Mouse (Mus musculus) intestine, embryonic 14.5 days (tissue): Measurements from ENCODE around the gene Tcl1b2. TPM values are rescaled to one million over a fixed set of nuclear protein-coding genes. Genes with fewer than 3 reads are reported as not detected.

Source experiments
- ATAC-seq: fragments of 200-750 bp; cut with Nextera tagmentation; replicated peaks from 2 replicates; pipeline ENCODE4 v1.8.0; 2017; ENCODE audit warnings: low read depth, moderate number of reproducible peaks, moderate TSS enrichment, moderate library complexity; ENCODE audit not compliant: low FRiP score, low TSS enrichment
- DNase-seq: peaks from one replicate; pipeline ENCODE4 v3.0.0-alpha.2; 2018; ENCODE audit warnings: low spot score
- H3K27ac ChIP-seq: fragments of 300-500 bp; sonication (generic); 2 replicates; pipeline ENCODE4 v1.5.1; 2014; ENCODE audit warnings: low read depth, mild to moderate bottlenecking, control low read depth
- H3K27me3 ChIP-seq: fragments of 300-500 bp; sonication (generic); replicated peaks from 2 replicates; pipeline ENCODE4 v1.6.1; 2014; ENCODE audit warnings: low read length, control low read depth; ENCODE audit not compliant: control insufficient read depth, insufficient read depth
- H3K36me3 ChIP-seq: fragments of 300-500 bp; sonication (generic); 2 replicates; pipeline ENCODE4 v1.6.1; 2014; ENCODE audit warnings: low read length, control low read depth; ENCODE audit not compliant: control insufficient read depth, insufficient read depth
- H3K4me1 ChIP-seq: fragments of 300-500 bp; sonication (generic); replicated peaks from 2 replicates; pipeline ENCODE4 v1.6.1; 2014; ENCODE audit warnings: low read length, control low read depth, mixed read lengths; ENCODE audit not compliant: control insufficient read depth, insufficient read depth
- H3K4me2 ChIP-seq: fragments of 300-500 bp; sonication (generic); 2 replicates; pipeline ENCODE4 v1.6.1; 2014; ENCODE audit warnings: low read length
- H3K4me3 ChIP-seq: fragments of 300-500 bp; sonication (generic); 2 replicates; pipeline ENCODE4 v1.5.1; 2014; ENCODE audit warnings: low read depth, low read length, control low read depth, mixed read lengths
- H3K9ac ChIP-seq: fragments of 300-500 bp; sonication (generic); 2 replicates; pipeline ENCODE4 v1.6.1; 2014; ENCODE audit warnings: mild to moderate bottlenecking, low read length
- H3K9me3 ChIP-seq: fragments of 300-500 bp; sonication (generic); 2 replicates; pipeline ENCODE4 v1.6.1; 2016; ENCODE audit warnings: low read length, control low read depth; ENCODE audit not compliant: control insufficient read depth
- WGBS: fragments of 180-500 bp; shearing (Covaris S2); extraction: QIAGEN DNeasy Blood & Tissue Kit; methylation state at CpG from one replicate; pipeline ENCODE4 v1.1.7; 2014; 5-methylcytosine and 5-hydroxymethylcytosine counted together
- polyA plus RNA-seq: library from polyadenylated mRNA; unstranded; fragments of >200 nt; fragmentation: Nextera tagmentation; extraction: Ambion mirVana; gene quantifications from 2 replicates; pipeline ENCODE4 v1.2.1, GENCODE M21; 2014

Gene Tcl1b2
- not detected in 2 replicates for polyA plus RNA-seq

DNA sequence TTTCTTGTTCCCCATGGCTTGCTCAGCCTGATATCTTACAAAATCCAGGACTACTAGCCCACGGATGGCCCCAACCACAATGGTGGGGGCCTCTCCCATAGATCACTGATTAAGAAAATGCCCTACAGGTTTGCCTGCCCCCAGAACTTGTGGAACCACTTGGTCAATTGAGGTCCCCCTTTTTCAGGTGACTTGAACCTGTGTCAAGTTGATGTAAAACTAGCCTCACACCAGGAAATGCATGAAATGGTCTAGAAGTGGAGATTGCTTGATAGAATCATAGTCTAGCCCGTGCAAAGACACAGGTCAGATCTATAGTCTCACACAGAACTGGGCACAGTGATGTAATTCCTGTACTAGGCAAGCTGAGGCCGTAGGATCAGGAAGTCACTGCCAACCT is at the start of gene Tcl1b2:
Gene Tcl1b2 (plus strand): TSS at position 301 of the 400 bp plus-strand sequence.
- ATAC-seq = no peak
- Histone ChIP-seq H3K9ac (no peak within 1 kb of the TSS), H3K9me3 (no peaks in the 10 kb centered on the region), H3K36me3 (no peaks in the 10 kb centered on the region), H3K27me3 (no peaks in the 10 kb centered on the region), H3K4me3 (no peak within 1 kb of the TSS), H3K4me1 (no peaks in the 10 kb centered on the region), H3K27ac (no peak within 1 kb of the TSS), H3K4me2 (no peak within 1 kb of the TSS)
- DNase-seq = no peak
- WGBS = 72% methylated on average over 3 of the region's 3 CpGs

DNA sequence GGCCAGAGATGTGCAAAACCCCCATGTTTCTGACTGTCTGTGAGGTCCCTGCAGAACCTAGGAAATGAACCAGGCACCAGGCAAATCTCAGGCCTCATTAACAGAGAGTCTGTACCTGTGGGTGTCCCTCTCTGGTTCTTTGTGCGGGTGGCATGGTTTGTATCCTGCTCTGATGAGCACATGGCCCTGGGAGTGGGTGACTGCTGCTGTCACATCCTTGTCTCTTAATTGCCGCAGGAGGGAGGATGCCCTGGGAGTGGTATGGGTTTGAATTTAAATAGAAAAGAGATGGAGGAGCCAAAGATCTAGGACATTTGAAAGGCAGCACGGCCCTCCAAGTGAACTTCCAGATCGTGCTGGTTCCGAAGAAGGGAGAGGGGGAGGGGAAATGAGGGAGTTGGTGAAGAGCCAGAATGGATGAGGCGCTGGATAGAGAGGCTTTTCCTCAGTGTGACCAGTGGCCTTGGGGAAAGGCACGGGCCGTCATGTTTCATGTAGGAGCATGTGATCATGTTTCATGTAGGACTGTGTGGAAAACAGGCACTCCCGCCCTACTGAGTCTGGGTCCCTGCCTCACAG is 46.3 kb upstream of the Tcl1b2 start:
- Histone ChIP-seq H3K4me3 (no peak overlapping the region), H3K27ac (no peak overlapping the region), H3K9ac (no peak overlapping the region), H3K4me2 (no peak overlapping the region), H3K36me3 (no peaks in the 10 kb centered on the region), H3K4me1 (no peaks in the 10 kb centered on the region), H3K9me3 (no peaks in the 10 kb centered on the region), H3K27me3 (no peaks in the 10 kb centered on the region)
- WGBS = 53% methylated on average over 9 of the region's 9 CpGs
- DNase-seq = no peak
- ATAC-seq = no peak

DNA sequence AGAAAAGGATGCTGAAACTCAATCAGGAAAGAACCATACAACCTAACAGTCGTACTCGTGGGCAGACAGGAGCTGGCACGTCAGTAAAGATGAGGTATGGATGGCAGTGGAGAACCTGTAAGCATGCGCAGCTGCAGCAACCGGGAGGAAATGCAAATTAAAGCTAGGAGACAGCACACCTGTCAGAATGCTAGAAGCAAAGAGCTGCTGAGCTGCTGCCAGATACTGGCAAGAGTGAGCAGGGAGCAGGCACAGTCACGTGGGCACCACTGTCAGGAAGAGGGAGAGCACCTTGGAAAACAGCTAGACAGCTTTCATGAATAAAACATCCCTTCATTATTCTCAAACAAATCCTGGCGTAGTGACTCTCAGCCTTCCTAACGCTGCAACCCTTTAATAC is 42.9 kb upstream of the Tcl1b2 start:
- H3K4me3 ChIP-seq = no peak overlapping the region
- DNase-seq (no peak), ATAC-seq (no peak)
- H3K27me3 ChIP-seq = no peaks in the 10 kb centered on the region
- no peaks in the 10 kb centered on the region for H3K36me3 ChIP-seq
- H3K4me1 ChIP-seq = no peaks in the 10 kb centered on the region
- no peak overlapping the region for H3K4me2 ChIP-seq
- H3K9me3 ChIP-seq = no peaks in the 10 kb centered on the region
- WGBS = 54% methylated on average over 8 of the region's 8 CpGs
- H3K27ac ChIP-seq = no peak overlapping the region
- no peak overlapping the region for H3K9ac ChIP-seq

DNA sequence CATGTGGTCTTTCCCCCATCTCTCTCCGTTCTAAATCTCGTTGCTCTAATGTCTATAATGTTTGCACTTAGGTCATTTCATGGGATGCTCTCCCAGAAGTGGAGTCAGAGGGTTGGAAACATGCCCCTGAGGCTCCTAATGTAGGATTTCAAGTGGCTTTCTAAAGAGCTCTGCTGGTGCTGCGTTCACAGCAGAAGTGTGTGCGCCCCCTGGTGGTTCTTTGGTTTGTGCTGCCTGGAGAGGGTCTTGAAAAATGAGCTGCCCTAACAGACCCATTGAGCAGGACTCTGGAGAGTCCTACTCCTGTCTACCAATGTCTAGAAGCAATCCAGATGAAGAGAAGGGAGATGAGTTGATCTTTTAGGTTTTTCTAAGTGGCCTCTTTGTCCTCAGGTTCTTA is 41.8 kb upstream of the Tcl1b2 start:
- Histone ChIP-seq H3K4me1 (no peaks in the 10 kb centered on the region), H3K4me2 (no peak overlapping the region), H3K9ac (no peak overlapping the region), H3K27me3 (no peaks in the 10 kb centered on the region), H3K4me3 (no peak overlapping the region), H3K27ac (no peak overlapping the region), H3K36me3 (no peaks in the 10 kb centered on the region), H3K9me3 (no peaks in the 10 kb centered on the region)
- 2% methylated on average over 4 of the region's 4 CpGs for WGBS
- ATAC-seq = no peak
- peak; percentile 92 for DNase-seq

DNA sequence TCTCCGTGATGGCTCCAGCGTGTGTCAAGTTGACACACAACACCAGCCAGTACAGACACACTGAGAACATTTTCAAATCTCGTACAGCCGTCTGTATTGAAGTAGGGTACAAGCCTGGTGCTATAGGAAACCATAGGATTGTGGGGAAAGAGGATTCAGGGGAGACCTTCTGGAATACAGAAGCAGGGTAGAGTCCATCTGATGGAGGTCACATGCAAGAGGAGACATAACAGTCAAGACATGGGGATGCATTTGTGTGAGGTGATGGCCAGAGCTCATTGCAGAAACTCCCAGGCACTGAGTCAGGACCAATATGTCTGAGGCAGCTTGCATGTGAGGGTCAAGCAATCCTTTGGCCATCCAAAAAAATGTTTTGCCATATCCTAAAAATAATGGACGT is 40.5 kb upstream of the Tcl1b2 start:
- ATAC-seq = no peak
- H3K9me3 ChIP-seq = no peaks in the 10 kb centered on the region
- no peaks in the 10 kb centered on the region for H3K4me1 ChIP-seq
- 84% methylated on average over 5 of the region's 5 CpGs for WGBS
- H3K9ac ChIP-seq = no peak overlapping the region
- no peaks in the 10 kb centered on the region for H3K27me3 ChIP-seq
- no peak overlapping the region for H3K4me2 ChIP-seq
- H3K27ac ChIP-seq = no peak overlapping the region
- no peaks in the 10 kb centered on the region for H3K36me3 ChIP-seq
- H3K4me3 ChIP-seq = no peak overlapping the region
- no peak for DNase-seq

DNA sequence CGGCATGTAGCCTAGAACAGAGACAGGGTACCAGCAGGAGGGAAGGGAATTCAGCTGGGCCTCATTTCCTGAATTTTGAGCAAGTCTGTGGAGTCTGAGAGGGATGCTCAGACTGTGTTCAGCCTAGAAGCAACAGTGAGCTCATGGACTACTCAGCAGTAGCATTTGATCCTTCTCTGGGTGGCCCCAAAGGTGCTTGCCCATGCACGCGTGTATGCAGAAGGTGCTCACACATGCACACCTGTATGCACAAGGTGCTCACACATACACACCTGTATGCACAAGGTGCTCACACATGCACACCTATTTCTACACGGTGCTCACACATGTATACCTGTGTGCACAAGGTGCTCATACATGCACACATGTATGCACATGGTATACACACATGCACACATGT is 37.0 kb upstream of the Tcl1b2 start:
- Histone ChIP-seq H3K27ac (no peak overlapping the region), H3K27me3 (no peaks in the 10 kb centered on the region), H3K9me3 (no peaks in the 10 kb centered on the region), H3K9ac (no peak overlapping the region), H3K4me3 (no peak overlapping the region), H3K36me3 (no peaks in the 10 kb centered on the region), H3K4me1 (no peaks in the 10 kb centered on the region), H3K4me2 (no peak overlapping the region)
- DNase-seq = no peak
- no peak for ATAC-seq
- WGBS = 92% methylated on average over 4 of the region's 4 CpGs

DNA sequence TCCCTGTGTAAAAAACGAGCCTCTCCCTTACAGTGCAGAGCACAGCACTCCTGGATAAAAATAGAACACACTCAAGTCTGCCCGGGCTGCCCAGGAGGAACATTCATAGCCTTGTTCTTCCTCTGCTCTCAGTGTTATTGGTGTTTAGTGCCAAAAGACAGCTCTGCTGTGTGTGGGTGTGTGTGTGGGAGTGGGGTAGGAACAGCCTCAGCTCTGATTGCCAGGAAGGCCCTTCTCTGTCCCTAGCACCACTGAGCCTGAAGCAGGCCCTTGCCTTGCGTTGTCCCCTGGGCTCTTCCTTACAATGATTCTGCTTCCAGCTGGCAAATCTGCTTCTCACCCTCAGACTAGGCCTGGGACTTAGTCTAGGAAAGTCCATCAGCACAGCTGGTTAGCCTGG is 36.4 kb upstream of the Tcl1b2 start:
- H3K4me1 ChIP-seq = no peaks in the 10 kb centered on the region
- H3K27me3 ChIP-seq = no peaks in the 10 kb centered on the region
- no peaks in the 10 kb centered on the region for H3K36me3 ChIP-seq
- no peak overlapping the region for H3K9ac ChIP-seq
- no peak for ATAC-seq
- no peaks in the 10 kb centered on the region for H3K9me3 ChIP-seq
- H3K4me2 ChIP-seq = no peak overlapping the region
- H3K27ac ChIP-seq = no peak overlapping the region
- no peak for DNase-seq
- H3K4me3 ChIP-seq = no peak overlapping the region
- 49% methylated on average over 3 of the region's 3 CpGs for WGBS

DNA sequence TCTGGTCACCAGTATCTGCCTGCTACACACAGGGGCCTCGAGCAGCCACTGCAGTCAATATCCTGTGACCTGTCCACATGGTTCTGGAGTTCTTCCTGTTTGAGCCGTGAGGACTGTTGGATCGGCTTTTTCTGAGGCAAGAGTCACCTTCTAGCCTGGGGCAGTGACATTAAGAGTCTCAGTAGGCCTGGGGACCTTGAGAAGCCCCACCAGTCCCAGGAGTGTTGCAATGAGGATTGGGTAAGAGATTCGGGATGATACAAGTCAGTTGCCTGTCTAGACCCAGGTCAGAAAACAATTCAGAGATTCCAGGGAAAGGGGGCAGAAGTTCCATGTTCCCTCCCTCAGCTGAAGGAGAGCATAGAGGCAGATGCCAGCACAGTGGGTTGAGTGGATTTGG is 36.0 kb upstream of the Tcl1b2 start:
- no peak overlapping the region for H3K4me2 ChIP-seq
- no peak for ATAC-seq
- H3K36me3 ChIP-seq = no peaks in the 10 kb centered on the region
- H3K4me3 ChIP-seq = no peak overlapping the region
- no peak for DNase-seq
- no peak overlapping the region for H3K9ac ChIP-seq
- no peaks in the 10 kb centered on the region for H3K9me3 ChIP-seq
- H3K27me3 ChIP-seq = no peaks in the 10 kb centered on the region
- H3K27ac ChIP-seq = no peak overlapping the region
- no peaks in the 10 kb centered on the region for H3K4me1 ChIP-seq
- WGBS = 65% methylated on average over 4 of the region's 4 CpGs

DNA sequence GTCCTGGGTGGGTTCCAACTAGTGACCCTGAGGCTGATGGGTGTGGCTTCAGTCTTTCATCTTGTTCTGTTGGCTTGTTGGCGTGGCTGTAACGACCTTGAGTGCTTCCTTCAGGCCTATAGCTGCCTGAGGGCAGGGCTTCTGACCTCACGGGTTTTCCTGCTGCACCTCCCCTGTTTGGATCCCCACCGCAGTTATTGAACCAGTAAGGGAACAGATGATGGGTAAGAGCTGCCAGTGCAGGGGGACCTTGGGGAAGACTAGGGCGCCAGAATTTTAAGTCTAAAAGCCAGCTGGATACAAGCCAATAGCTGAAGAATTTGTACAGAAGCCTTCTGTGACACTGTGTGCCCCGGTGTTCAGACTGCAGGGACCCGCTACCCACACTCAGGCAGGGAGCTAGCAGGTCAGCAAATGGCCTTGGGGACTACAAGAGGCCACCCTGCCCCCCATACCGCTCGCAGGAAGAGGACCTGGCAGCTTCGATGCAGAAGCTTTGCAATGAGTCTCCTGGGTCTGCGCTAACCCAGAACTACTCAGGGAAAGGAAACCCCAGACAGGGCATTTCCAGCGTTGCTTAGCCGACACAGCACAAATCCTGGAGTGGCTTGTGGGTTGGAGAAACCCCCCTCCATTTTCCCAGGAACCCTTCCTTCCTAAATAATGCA is 33.4 kb upstream of the Tcl1b2 start:
- no peaks in the 10 kb centered on the region for H3K27me3 ChIP-seq
- no peaks in the 10 kb centered on the region for H3K36me3 ChIP-seq
- no peaks in the 10 kb centered on the region for H3K9me3 ChIP-seq
- H3K9ac ChIP-seq = no peak overlapping the region
- no peak overlapping the region for H3K4me3 ChIP-seq
- ATAC-seq (no peak), DNase-seq (no peak)
- H3K4me2 ChIP-seq = no peak overlapping the region
- H3K4me1 ChIP-seq = no peaks in the 10 kb centered on the region
- WGBS = 40% methylated on average over 13 of the region's 13 CpGs
- H3K27ac ChIP-seq = no peak overlapping the region
